Mouse (Mus musculus) bone marrow, adult 2 months (tissue): ENCODE measurements around the gene Tmem230.

Experiments
- CTCF ChIP-seq: fragments of 200-500 bp; IDR thresholded peaks from 2 replicates; pipeline ENCODE4 v1.5.1; 2011; ENCODE audit warnings: low read length, control low read depth; ENCODE audit not compliant: control insufficient read depth, insufficient read depth
- POLR2A ChIP-seq: fragments of 200-500 bp; IDR thresholded peaks from 2 replicates; pipeline ENCODE4 v1.6.1; 2011; ENCODE audit warnings: low read depth, mild to moderate bottlenecking, control low read depth, low read length, borderline replicate concordance; ENCODE audit not compliant: control insufficient read depth

DNA sequence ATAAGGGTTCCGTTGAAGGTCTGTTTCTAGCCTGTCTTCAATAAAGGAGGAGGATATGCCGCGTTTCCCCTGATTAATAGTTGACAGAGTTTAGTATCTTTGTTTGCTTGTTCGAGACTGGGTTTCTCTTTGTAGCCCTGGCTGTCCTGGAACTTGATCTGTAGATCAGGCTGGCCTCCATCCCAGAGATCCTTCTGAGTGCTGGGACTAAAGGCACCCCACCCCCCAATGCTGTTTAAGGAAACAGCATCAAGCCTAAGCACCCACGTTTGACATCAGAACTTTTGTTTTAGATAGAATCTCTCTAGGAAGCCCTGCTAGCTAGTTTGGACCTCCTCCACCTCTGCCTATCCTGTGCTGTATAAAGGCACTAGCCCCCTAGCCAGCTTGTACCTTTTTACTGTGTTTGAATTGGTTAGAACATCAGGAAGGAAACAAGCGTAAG lies 16.7 kb upstream of the Tmem230 start:
- TF ChIP-seq POLR2A (no peak), CTCF (no peak)
